Mouse (Mus musculus): ENCODE results near the gene Wdpcp.

Gene Wdpcp

GRCm38 (mm10) chr11:21749487-21749886 lies 177.5 kb downstream of the Wdpcp start:
- DNase-seq (ENCODE audit: low spot score) = no peak

GRCm38 (mm10) chr11:21763201-21763600 lies 191.2 kb downstream of the Wdpcp start:
- no peak for DNase-seq (ENCODE audit: low spot score)

- DNase-seq (ENCODE audit: low spot score) = no peak
These were observed 216.8 kb downstream of the Wdpcp start for GRCm38 (mm10) chr11:21788831-21789230.

- DNase-seq (ENCODE audit: low spot score) = no peak
These were observed 252.9 kb downstream of the Wdpcp start for GRCm38 (mm10) chr11:21824941-21825340.

GRCm38 (mm10) chr11:21826521-21826920 lies 254.5 kb downstream of the Wdpcp start:
- no peak for DNase-seq (ENCODE audit: low spot score)

- no peak for DNase-seq (ENCODE audit: low spot score)
These were observed 275.0 kb downstream of the Wdpcp start for GRCm38 (mm10) chr11:21847040-21847439.

GRCm38 (mm10) chr11:21864000-21864399 lies 292.0 kb downstream of the Wdpcp start:
- DNase-seq (ENCODE audit: low spot score) = no peak

- DNase-seq (ENCODE audit: low spot score) = no peak
These were observed 292.5 kb downstream of the Wdpcp start for GRCm38 (mm10) chr11:21864516-21864915.

- DNase-seq (ENCODE audit: low spot score) = no peak
These were observed 296.6 kb downstream of the Wdpcp start for GRCm38 (mm10) chr11:21868675-21869074.

- DNase-seq (ENCODE audit: low spot score) = no peak
These were observed 298.8 kb downstream of the Wdpcp start for GRCm38 (mm10) chr11:21870863-21871262.

- no peak for DNase-seq (ENCODE audit: low spot score)
These were observed 299.7 kb downstream of the Wdpcp start for GRCm38 (mm10) chr11:21871728-21872127.

GRCm38 (mm10) chr11:21875077-21875476 lies 303.0 kb downstream of the Wdpcp start:
- DNase-seq (ENCODE audit: low spot score) = no peak

- DNase-seq (ENCODE audit: low spot score) = no peak
These were observed 322.7 kb downstream of the Wdpcp start for GRCm38 (mm10) chr11:21894696-21895095.

- no peak for DNase-seq (ENCODE audit: low spot score)
These were observed 350.5 kb downstream of the Wdpcp start for GRCm38 (mm10) chr11:21922531-21922930.
